Mouse (Mus musculus): ENCODE measurements around the gene Atp8a2. TPM values are rescaled to one million over a fixed set of nuclear protein-coding genes. Genes with fewer than 3 reads are reported as not detected.

Atp8a2 gene
- polyA plus RNA-seq, 1 experiment from 2014 or later = 51.5 TPM

GRCm38 (mm10) chr14:60082771-60083170, 114.2 kb downstream of the Atp8a2 start:
- H3K36me3 ChIP-seq (ENCODE audit: control insufficient read depth, insufficient read depth, low read length) = no peaks in the 10 kb centered on the region
- ATAC-seq (ENCODE audit: low read depth) = no peak
- no peak overlapping the region for H3K9ac ChIP-seq (replicated peaks; ENCODE audit: low read depth, low read length)
- no peak overlapping the region for H3K4me2 ChIP-seq (ENCODE audit: low read depth, low read length)
- no peak overlapping the region for H3K27ac ChIP-seq (ENCODE audit: low read depth, low read length)
- no peaks in the 10 kb centered on the region for H3K27me3 ChIP-seq (ENCODE audit: control insufficient read depth, insufficient read depth, low read length)
- 78% methylated on average over 8 of the region's 8 CpGs for WGBS
- no peak overlapping the region for H3K4me3 ChIP-seq (ENCODE audit: low read depth, low read length)
- 0 out of 2 replicates have a peak, but pooled peaks cover 5% of the 10 kb centered on the region for H3K4me1 ChIP-seq (ENCODE audit: control insufficient read depth, insufficient read depth, low read length)
- H3K9me3 ChIP-seq (ENCODE audit: control insufficient read depth, low read length) = no peaks in the 10 kb centered on the region

GRCm38 (mm10) chr14:60072496-60072895, 124.5 kb downstream of the Atp8a2 start:
- H3K9ac ChIP-seq (replicated peaks; ENCODE audit: low read depth, low read length) = no peak overlapping the region

GRCm38 (mm10) chr14:60065186-60065585, 131.8 kb downstream of the Atp8a2 start:
- no peaks in the 10 kb centered on the region for H3K4me1 ChIP-seq (ENCODE audit: control insufficient read depth, insufficient read depth, low read length)
- no peak overlapping the region for H3K27ac ChIP-seq (ENCODE audit: low read depth, low read length)
- WGBS = 82% methylated on average over 3 of the region's 3 CpGs
- no peak overlapping the region for H3K4me3 ChIP-seq (ENCODE audit: low read depth, low read length)
- no peaks in the 10 kb centered on the region for H3K9me3 ChIP-seq (ENCODE audit: control insufficient read depth, low read length)
- no peaks in the 10 kb centered on the region for H3K36me3 ChIP-seq (ENCODE audit: control insufficient read depth, insufficient read depth, low read length)
- ATAC-seq (ENCODE audit: low read depth) = no peak
- H3K4me2 ChIP-seq (ENCODE audit: low read depth, low read length) = no peak overlapping the region
- no peaks in the 10 kb centered on the region for H3K27me3 ChIP-seq (ENCODE audit: control insufficient read depth, insufficient read depth, low read length)
- no peak overlapping the region for H3K9ac ChIP-seq (replicated peaks; ENCODE audit: low read depth, low read length)

More at GRCm38 (mm10) chr14:60072496-60072895, 124.5 kb downstream of the Atp8a2 start:
- ATAC-seq (ENCODE audit: low read depth) = no peak
- no peaks in the 10 kb centered on the region for H3K36me3 ChIP-seq (ENCODE audit: control insufficient read depth, insufficient read depth, low read length)
- no peaks in the 10 kb centered on the region for H3K27me3 ChIP-seq (ENCODE audit: control insufficient read depth, insufficient read depth, low read length)
- no peak overlapping the region for H3K4me3 ChIP-seq (ENCODE audit: low read depth, low read length)
- 89% methylated on average over 4 of the region's 4 CpGs for WGBS
- no peaks in the 10 kb centered on the region for H3K4me1 ChIP-seq (ENCODE audit: control insufficient read depth, insufficient read depth, low read length)
- no peaks in the 10 kb centered on the region for H3K9me3 ChIP-seq (ENCODE audit: control insufficient read depth, low read length)
- no peak overlapping the region for H3K27ac ChIP-seq (ENCODE audit: low read depth, low read length)
- H3K4me2 ChIP-seq (ENCODE audit: low read depth, low read length) = no peak overlapping the region

- WGBS = 96% methylated on average over 3 of the region's 3 CpGs
- H3K27me3 ChIP-seq (ENCODE audit: control insufficient read depth, insufficient read depth, low read length) = no peaks in the 10 kb centered on the region
- no peak for ATAC-seq (ENCODE audit: low read depth)
Measured at GRCm38 (mm10) chr14:60061023-60061422, 136.0 kb downstream of the Atp8a2 start.

GRCm38 (mm10) chr14:60058867-60059266, 138.1 kb downstream of the Atp8a2 start:
- Histone ChIP-seq H3K4me2 (ENCODE audit: low read depth, low read length) (no peak overlapping the region), H3K4me3 (ENCODE audit: low read depth, low read length) (no peak overlapping the region), H3K9ac (replicated peaks; ENCODE audit: low read depth, low read length) (no peak overlapping the region), H3K4me1 (ENCODE audit: control insufficient read depth, insufficient read depth, low read length) (no peaks in the 10 kb centered on the region), H3K27me3 (ENCODE audit: control insufficient read depth, insufficient read depth, low read length) (no peaks in the 10 kb centered on the region), H3K9me3 (ENCODE audit: control insufficient read depth, low read length) (no peaks in the 10 kb centered on the region), H3K27ac (ENCODE audit: low read depth, low read length) (no peak overlapping the region), H3K36me3 (ENCODE audit: control insufficient read depth, insufficient read depth, low read length) (no peaks in the 10 kb centered on the region)
- 33% methylated on average over 3 of the region's 3 CpGs for WGBS
- no peak for ATAC-seq (ENCODE audit: low read depth)

More at GRCm38 (mm10) chr14:60061023-60061422, 136.0 kb downstream of the Atp8a2 start:
- Histone ChIP-seq H3K4me1 (ENCODE audit: control insufficient read depth, insufficient read depth, low read length) (no peaks in the 10 kb centered on the region), H3K4me2 (ENCODE audit: low read depth, low read length) (no peak overlapping the region), H3K9ac (replicated peaks; ENCODE audit: low read depth, low read length) (no peak overlapping the region), H3K27ac (ENCODE audit: low read depth, low read length) (no peak overlapping the region), H3K9me3 (ENCODE audit: control insufficient read depth, low read length) (no peaks in the 10 kb centered on the region), H3K4me3 (ENCODE audit: low read depth, low read length) (no peak overlapping the region), H3K36me3 (ENCODE audit: control insufficient read depth, insufficient read depth, low read length) (no peaks in the 10 kb centered on the region)

GRCm38 (mm10) chr14:60055231-60055630, 141.7 kb downstream of the Atp8a2 start:
- Histone ChIP-seq H3K27ac (ENCODE audit: low read depth, low read length) (no peak overlapping the region), H3K4me3 (ENCODE audit: low read depth, low read length) (no peak overlapping the region), H3K4me1 (ENCODE audit: control insufficient read depth, insufficient read depth, low read length) (no peaks in the 10 kb centered on the region), H3K9ac (replicated peaks; ENCODE audit: low read depth, low read length) (no peak overlapping the region), H3K27me3 (ENCODE audit: control insufficient read depth, insufficient read depth, low read length) (no peaks in the 10 kb centered on the region), H3K9me3 (ENCODE audit: control insufficient read depth, low read length) (no peaks in the 10 kb centered on the region), H3K36me3 (ENCODE audit: control insufficient read depth, insufficient read depth, low read length) (no peaks in the 10 kb centered on the region), H3K4me2 (ENCODE audit: low read depth, low read length) (no peak overlapping the region)
- ATAC-seq (ENCODE audit: low read depth) = no peak
- 94% methylated on average over 4 of the region's 4 CpGs for WGBS

GRCm38 (mm10) chr14:60030666-60031065, 166.3 kb downstream of the Atp8a2 start:
- H3K4me1 ChIP-seq (ENCODE audit: control insufficient read depth, insufficient read depth, low read length) = no peaks in the 10 kb centered on the region
- H3K4me3 ChIP-seq (ENCODE audit: low read depth, low read length) = no peak overlapping the region
- no peaks in the 10 kb centered on the region for H3K27me3 ChIP-seq (ENCODE audit: control insufficient read depth, insufficient read depth, low read length)
- H3K4me2 ChIP-seq (ENCODE audit: low read depth, low read length) = no peak overlapping the region
- H3K27ac ChIP-seq (ENCODE audit: low read depth, low read length) = no peak overlapping the region
- no peaks in the 10 kb centered on the region for H3K36me3 ChIP-seq (ENCODE audit: control insufficient read depth, insufficient read depth, low read length)
- no peaks in the 10 kb centered on the region for H3K9me3 ChIP-seq (ENCODE audit: control insufficient read depth, low read length)
- no peak for ATAC-seq (ENCODE audit: low read depth)
- no peak overlapping the region for H3K9ac ChIP-seq (replicated peaks; ENCODE audit: low read depth, low read length)
- 62% methylated on average over 2 of the region's 2 CpGs for WGBS

GRCm38 (mm10) chr14:60027139-60027538, 169.8 kb downstream of the Atp8a2 start:
- Histone ChIP-seq H3K4me2 (ENCODE audit: low read depth, low read length) (no peak overlapping the region), H3K36me3 (ENCODE audit: control insufficient read depth, insufficient read depth, low read length) (no peaks in the 10 kb centered on the region; the same call in 1 of the 2 replicates), H3K27me3 (ENCODE audit: control insufficient read depth, insufficient read depth, low read length) (no peaks in the 10 kb centered on the region), H3K9me3 (ENCODE audit: control insufficient read depth, low read length) (no peaks in the 10 kb centered on the region), H3K4me1 (ENCODE audit: control insufficient read depth, insufficient read depth, low read length) (no peaks in the 10 kb centered on the region), H3K4me3 (ENCODE audit: low read depth, low read length) (no peak overlapping the region), H3K27ac (ENCODE audit: low read depth, low read length) (no peak overlapping the region), H3K9ac (replicated peaks; ENCODE audit: low read depth, low read length) (no peak overlapping the region)
- no peak for ATAC-seq (ENCODE audit: low read depth)
- 53% methylated on average over 1 of the region's 1 CpGs for WGBS

GRCm38 (mm10) chr14:60026647-60027046, 170.3 kb downstream of the Atp8a2 start:
- no peak for ATAC-seq (ENCODE audit: low read depth)
- Histone ChIP-seq H3K4me1 (ENCODE audit: control insufficient read depth, insufficient read depth, low read length) (no peaks in the 10 kb centered on the region), H3K4me2 (ENCODE audit: low read depth, low read length) (no peak overlapping the region), H3K9me3 (ENCODE audit: control insufficient read depth, low read length) (no peaks in the 10 kb centered on the region), H3K27ac (ENCODE audit: low read depth, low read length) (no peak overlapping the region), H3K27me3 (ENCODE audit: control insufficient read depth, insufficient read depth, low read length) (no peaks in the 10 kb centered on the region), H3K9ac (replicated peaks; ENCODE audit: low read depth, low read length) (no peak overlapping the region), H3K4me3 (ENCODE audit: low read depth, low read length) (no peak overlapping the region), H3K36me3 (ENCODE audit: control insufficient read depth, insufficient read depth, low read length) (no peaks in the 10 kb centered on the region; the same call in 1 of the 2 replicates)
- 72% methylated on average over 8 of the region's 8 CpGs for WGBS

All from neural tube, embryonic 14.5 days (tissue).